Mouse (Mus musculus): Measurements from ENCODE around the gene Ccp110. TPM values are rescaled to one million over a fixed set of nuclear protein-coding genes. Genes with fewer than 3 reads are reported as not detected.

Gene Ccp110
- 10 to 100 TPM in 1 of 2 experiments, 1 to 10 TPM in 1; 7.4 to 10.1 TPM for total RNA-seq (2021)
- long read RNA-seq, experiment 1, result 0 reads
- long read RNA-seq, experiment 2, partial matches to known transcripts, result 0 of 1 reads
- long read RNA-seq, experiment 2, other reads (novel, unspliced or antisense), result 1 of 1 reads

- peak; percentile 93 for DNase-seq
Observed at GRCm38 (mm10) chr7:118712228-118713173, at the start of gene Ccp110. TSS of gene Ccp110 (plus strand) at chr7:118712552.

DNA sequence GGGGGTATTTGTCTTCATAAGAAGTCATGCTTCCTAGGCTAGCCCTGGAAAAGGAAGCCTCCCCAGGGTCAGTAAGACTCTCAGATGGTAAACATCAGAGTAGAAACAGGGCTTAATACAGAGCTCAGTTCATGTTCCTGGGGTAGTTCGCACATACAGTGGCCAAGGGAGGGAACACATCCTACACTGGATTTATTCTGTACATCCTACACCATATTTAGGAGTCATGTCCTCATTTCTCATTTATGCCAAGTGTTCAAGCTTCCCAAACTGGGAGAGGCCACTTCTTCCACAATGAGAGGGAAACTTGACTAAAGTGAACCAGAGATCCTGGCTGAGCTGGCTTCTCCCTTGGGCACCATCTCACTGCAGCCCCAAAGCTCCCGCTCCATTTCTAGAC lies 44.6 kb upstream of the Ccp110 start:
- DNase-seq, result no peak

GRCm38 (mm10) chr7:118670142-118670541 lies 42.2 kb upstream of the Ccp110 start:
- DNase-seq, result no peak

GRCm38 (mm10) chr7:118676826-118677225 lies 35.5 kb upstream of the Ccp110 start:
- no peak for DNase-seq

DNA sequence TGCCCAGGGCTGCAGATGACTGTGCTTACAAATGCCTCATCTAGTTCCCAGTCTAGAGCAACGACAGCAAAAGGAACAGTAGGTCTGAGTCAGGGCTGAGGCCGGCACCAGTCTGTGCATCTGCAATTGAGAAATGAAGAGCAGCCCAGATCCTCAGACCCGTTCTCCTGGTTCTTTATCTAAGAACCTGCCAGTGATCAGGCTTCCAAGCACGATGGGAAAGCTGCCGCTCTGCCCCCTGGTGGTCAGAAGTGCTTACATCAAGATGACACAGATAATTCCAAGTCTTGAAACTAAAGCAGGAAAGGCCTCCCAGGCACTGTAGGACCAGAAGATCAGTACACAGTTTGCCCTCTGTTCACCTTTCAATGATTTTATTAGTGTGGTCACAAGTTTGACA lies 24.2 kb upstream of the Ccp110 start:
- DNase-seq, result peak; percentile 84

GRCm38 (mm10) chr7:118689088-118689487 lies 23.3 kb upstream of the Ccp110 start:
- DNase-seq, result no peak

GRCm38 (mm10) chr7:118691287-118691686 lies 21.1 kb upstream of the Ccp110 start:
- DNase-seq, result no peak

- no peak for DNase-seq
Observed at GRCm38 (mm10) chr7:118696146-118696545, 16.2 kb upstream of the Ccp110 start.

GRCm38 (mm10) chr7:118697168-118697567 lies 15.2 kb upstream of the Ccp110 start:
- no peak for DNase-seq

DNA sequence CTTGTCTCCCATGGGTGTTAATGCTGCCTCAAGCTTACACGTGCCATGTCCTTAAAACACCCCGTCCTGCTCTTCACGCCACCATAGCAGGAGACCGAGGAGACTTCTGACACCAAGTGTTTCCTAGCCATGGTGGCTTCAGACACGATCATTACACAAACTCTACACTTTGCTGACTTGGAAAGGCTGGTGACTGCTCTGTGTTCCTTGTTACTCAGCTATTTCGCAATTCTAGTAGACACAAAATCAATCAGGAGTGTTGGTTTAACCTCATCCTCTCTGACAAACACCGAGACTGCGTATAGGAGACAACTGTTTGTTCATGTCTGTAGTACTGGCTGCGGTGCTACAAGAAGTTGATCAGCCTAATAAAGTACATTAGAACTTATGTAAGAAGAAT lies 13.5 kb upstream of the Ccp110 start:
- no peak for DNase-seq

DNA sequence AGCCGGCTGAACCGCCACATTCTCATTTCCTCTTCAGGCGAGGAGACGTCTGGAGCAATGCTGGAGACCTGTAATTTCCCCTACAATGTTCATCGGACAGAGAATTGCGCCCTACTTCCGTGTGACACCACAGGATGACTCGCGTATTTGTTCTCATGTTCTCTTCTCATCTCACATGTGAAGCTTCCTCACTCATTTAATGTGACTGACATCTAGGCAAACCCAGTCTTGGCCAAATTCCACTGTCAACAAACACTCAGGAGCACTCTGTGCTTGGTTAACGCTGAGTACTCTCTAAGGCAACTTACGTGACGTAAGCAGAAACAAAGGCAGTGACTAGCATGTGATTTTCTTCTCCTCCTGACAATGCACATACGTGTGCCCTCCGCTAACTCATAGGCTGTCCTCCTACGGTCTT lies 9.2 kb upstream of the Ccp110 start:
- DNase-seq, result no peak

DNA sequence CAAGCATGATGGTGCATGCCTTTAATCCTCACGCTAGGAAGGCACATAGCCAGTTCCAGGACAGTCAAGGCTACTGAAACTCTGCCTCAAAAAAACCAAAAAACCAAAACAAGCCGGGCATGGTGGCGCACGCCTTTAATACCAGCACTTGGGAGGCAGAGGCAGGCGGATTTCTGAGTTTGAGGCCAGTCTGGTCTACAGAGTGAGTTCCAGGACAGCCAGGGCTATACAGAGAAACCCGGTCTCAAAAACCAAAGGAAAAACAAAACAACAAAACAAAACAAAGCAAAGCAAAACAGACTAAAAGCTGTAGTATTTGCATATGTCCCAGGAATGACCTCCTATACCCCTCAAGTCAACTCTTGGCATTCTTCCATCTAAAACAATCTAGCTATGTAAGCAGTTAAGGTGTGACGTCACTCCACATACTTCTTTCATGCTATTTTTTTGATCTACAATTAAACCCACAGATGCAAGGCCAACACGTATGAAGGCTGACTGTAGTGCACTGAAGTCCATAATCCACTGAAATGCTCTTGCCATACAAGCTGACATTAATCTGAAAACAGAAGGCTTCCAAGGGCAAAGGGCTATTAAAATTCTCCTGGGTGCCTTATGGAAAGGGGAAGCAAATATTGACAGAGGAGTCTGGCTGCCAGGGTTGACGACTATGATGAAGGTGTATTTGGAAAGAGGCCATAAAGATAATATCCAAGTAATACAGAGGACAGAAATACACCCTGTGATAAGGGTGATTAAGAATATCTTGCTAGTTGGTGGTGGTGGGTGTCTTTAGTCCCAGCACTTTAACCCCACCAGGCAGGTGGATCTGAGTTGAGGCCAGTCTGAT lies 8.1 kb upstream of the Ccp110 start:
- no peak for DNase-seq

DNA sequence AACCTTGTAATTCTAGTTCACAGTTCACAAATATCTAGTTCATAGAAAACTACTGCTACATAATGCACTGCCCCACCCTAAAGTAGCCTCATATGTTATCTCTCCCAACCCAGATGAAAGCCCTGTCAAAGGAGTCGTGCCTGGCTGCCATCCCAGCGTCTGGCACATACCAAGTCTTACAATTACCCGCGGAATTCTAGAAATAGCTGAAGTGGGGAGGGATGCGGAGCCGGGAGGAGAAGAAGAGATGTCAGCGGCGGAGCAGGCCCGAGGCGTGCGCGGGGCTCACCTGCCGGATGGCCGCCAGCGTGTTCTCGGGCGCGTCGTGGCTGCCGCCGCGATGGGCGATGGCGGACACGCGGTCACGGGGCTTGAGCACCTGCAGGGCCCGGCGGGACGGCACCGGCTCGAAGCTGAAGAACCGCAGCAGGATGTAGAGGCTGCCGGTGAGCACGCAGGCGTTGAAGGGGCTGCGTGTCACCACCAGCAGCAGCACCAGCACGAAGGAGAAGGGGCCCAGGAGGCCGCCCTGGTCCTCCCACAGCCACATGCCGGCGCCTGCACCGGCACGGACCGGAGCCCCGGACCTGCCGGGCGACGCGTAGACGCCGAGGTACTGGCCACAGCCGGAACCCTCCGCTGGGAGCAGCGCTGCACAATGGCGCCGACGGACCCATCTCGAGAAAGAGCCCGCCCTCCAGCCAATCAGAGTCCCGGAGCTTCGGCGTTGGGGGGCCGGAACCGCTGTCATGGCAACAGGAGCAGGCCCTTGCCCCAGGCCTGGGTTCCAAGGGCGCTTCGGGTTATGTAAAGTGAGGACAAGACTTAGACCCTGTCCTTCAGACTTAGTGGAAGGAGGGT lies 7.0 kb upstream of the Ccp110 start, which contains the start of gene Gde1:
Gene Gde1 (minus strand): TSS at position 678 of the 861 bp plus-strand sequence.
- DNase-seq, result peak; percentile 95

DNA sequence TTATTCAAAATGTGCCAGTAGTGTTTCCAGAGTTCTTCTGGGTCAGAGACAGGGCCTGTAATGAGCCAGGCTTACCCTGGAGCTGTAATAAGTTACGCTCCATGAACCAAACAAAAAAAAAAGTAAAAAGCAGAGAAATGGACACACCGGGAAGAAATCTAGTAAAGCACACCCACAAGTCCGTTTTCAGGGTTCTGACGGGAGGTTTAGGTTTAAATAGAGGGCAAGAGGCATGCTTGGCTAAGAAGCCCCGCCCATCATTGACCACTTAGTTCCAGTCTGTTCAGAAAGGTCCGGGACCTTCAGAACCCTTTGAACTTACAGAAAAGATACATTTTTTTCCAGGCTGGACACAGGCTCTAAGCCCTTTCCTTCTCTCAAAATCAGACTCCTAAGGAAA lies 6.3 kb upstream of the Ccp110 start:
- DNase-seq, result no peak

- DNase-seq, result no peak
Observed at GRCm38 (mm10) chr7:118706488-118706887, 5.9 kb upstream of the Ccp110 start.

DNA sequence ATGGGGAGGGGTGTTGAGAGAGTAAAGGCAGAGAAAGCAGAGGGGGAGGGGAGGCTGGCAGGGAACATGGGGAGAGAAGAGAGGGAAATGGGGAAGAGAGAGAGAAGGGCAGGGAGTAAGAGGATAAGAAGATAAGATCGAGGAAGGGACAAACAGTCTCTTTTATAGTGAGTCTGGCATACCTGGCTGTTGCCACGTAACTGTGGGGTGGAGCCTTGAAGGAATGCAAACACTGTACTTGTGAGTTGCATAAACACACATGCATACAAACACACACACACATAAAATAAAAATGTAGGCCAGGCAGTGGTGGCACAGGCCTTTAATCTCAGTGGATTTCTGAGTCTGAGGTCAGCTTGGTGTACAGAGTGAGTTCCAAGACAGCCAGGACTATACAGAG lies 5.1 kb upstream of the Ccp110 start:
- DNase-seq, result no peak

DNA sequence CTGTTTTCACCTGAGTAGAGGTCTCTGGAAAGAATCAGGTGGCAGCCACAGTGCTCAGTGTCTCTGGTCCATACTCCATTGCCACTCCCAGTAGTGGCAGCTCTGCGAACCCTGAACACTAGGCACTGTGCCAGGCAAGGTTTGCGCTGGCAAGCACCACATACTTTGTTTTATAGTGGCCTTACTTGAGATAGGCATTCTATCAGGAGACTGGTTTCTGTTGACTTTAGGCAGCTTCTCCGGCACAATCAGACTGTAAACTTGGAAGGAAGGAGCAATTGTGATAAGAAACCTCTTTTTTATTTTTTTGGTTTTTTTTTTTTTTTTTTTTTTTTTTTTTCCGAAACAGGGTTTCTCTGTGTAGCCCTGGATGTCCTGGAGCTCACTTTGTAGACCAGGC lies 4.3 kb upstream of the Ccp110 start:
- no peak for DNase-seq

DNA sequence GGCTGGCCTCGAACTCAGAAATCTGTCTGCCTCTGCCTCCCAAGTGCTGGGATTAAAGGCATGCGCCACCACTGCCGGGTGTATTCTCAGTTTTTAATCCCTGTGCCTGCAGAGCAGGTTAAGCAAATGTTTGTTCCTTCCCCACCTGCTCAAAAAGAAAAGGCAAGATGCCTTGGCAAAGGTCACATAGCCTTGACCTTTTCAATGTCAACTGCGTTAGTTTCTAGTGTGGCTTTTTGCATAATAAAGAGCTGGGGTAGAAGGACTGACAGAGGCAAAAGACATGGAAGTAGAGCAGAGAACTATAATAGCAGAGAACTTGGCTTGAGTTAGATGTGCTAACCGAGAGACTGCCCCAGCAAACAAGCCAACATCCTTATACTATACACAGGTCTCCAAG lies 1.6 kb upstream of the Ccp110 start:
- no peak for DNase-seq

DNA sequence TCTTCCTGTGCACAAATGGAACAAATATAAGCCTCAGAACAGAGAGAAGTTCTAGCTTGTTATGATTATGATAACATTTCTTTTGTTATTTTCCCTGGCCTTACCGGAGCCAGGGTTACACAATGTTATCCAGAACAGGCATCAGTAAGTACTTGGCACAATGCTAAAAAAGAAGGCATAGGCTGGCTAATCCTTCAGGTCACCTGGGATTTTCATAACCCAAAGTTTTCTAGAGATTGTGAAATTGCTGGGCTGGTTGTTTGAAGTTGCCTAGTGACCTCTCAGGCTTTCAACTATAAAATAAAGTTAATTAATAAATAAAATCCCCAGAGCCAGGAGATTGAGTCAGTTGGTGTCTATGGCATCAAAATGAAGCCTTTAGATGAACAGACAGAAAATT lies 2.5 kb downstream of the Ccp110 start:
- DNase-seq, result no peak

GRCm38 (mm10) chr7:118718066-118718465 lies 5.7 kb downstream of the Ccp110 start:
- no peak for DNase-seq

DNA sequence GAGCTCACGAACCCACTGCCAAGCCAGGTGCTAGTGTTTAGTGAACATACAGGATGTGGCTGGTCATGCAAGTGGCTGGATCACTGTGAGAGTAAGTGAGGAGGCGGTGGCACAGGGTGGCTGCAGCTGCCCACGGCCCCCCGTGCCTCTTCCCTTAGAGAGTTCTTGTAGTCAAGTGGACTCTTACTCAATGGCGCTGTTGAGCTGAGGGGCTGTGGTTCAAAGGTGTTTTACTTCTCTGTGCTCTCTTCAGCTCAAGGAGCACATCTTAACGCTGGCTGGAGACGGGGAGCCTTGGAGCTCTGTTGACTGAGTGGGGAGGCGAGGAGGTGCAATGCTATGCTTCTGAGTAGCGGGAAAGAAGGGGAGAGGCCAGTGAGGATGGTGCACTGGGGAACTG lies 11.6 kb downstream of the Ccp110 start:
- no peak for DNase-seq

GRCm38 (mm10) chr7:118725459-118725858 lies 13.1 kb downstream of the Ccp110 start:
- no peak for DNase-seq
